Mouse (Mus musculus) layer of hippocampus, adult 18-20 months (tissue): ENCODE measurements around the gene Eef2kmt. TPM values are rescaled to one million over a fixed set of nuclear protein-coding genes. Genes with fewer than 3 reads are reported as not detected.
"Not testable (repeated sequence)": the region's sequence is repeated elsewhere in the genome, so short reads cannot be mapped to it uniquely, and the experiment has no call there.

Experiments
- DNase-seq, 2 experiments: peaks; one replicate each; pipeline ENCODE4 v3.0.0; 2022; ENCODE audit warnings: low spot score in 2 of 2
- long read RNA-seq: library from polyadenylated mRNA; stranded (forward); transcript quantifications from one replicate; pipeline ENCODE4 v2.0.0, GENCODE M21; 2021
- total RNA-seq, 2 experiments: library from RNA; stranded (reverse); gene quantifications; 2 replicates each; pipeline ENCODE4 v1.2.3; 2021

Eef2kmt gene
- 1 to 10 TPM; 5.1 to 5.9 TPM for total RNA-seq
- long read RNA-seq, partial matches to known transcripts, result 0 of 7 reads
- long read RNA-seq, other reads (novel, unspliced or antisense), result 2 of 7 reads

GRCm38 (mm10) chr16:5255779-5256496 is at the start of gene Eef2kmt:
TSS of gene Eef2kmt (minus strand) at chr16:5255983.
- DNase-seq, result peak; percentile 97 to 98

- no peak for DNase-seq
These were observed 39.5 kb upstream of the Eef2kmt start for GRCm38 (mm10) chr16:5295238-5295637.

GRCm38 (mm10) chr16:5285376-5285775 is 29.6 kb upstream of the Eef2kmt start:
- DNase-seq, result no peak

- no peak for DNase-seq
These were observed 26.9 kb upstream of the Eef2kmt start for GRCm38 (mm10) chr16:5282686-5283085.

- no peak for DNase-seq
These were observed 23.9 kb upstream of the Eef2kmt start for GRCm38 (mm10) chr16:5279571-5280222.

GRCm38 (mm10) chr16:5272371-5272770 is 16.6 kb upstream of the Eef2kmt start:
- DNase-seq, result no peak

- no peak for DNase-seq
These were observed 15.7 kb upstream of the Eef2kmt start for GRCm38 (mm10) chr16:5271411-5272035.

- DNase-seq, result no peak
These were observed 8.1 kb upstream of the Eef2kmt start for GRCm38 (mm10) chr16:5263926-5264325.

- DNase-seq, result no peak
These were observed 7.4 kb upstream of the Eef2kmt start for GRCm38 (mm10) chr16:5263156-5263555.

GRCm38 (mm10) chr16:5255081-5255740 is 572 bp downstream of the Eef2kmt start:
- DNase-seq, result no peak

GRCm38 (mm10) chr16:5254346-5255025 is 1.3 kb downstream of the Eef2kmt start:
- DNase-seq, result peak; percentile 38 to 68

GRCm38 (mm10) chr16:5252260-5252659 is 3.5 kb downstream of the Eef2kmt start:
- DNase-seq, result no peak

- no peak for DNase-seq
These were observed 4.9 kb downstream of the Eef2kmt start for GRCm38 (mm10) chr16:5250891-5251290.

- peak; percentile 32 to 54 for DNase-seq
These were observed 11.4 kb downstream of the Eef2kmt start for GRCm38 (mm10) chr16:5244411-5244810.

- DNase-seq, result no peak
These were observed 12.9 kb downstream of the Eef2kmt start for GRCm38 (mm10) chr16:5242882-5243281.

- no peak for DNase-seq
These were observed 13.4 kb downstream of the Eef2kmt start for GRCm38 (mm10) chr16:5242355-5242754.

- DNase-seq, result peak; percentile 91 to 95
These were observed 22.1 kb downstream of the Eef2kmt start, which contains the start of gene Alg1 for GRCm38 (mm10) chr16:5233418-5234313. TSS of gene Alg1 (plus strand) at chr16:5233621.

GRCm38 (mm10) chr16:5232982-5233381 is 22.8 kb downstream of the Eef2kmt start:
- DNase-seq, result no peak

GRCm38 (mm10) chr16:5228103-5228502 is 27.7 kb downstream of the Eef2kmt start:
- not testable (repeated sequence) for DNase-seq

- not testable (repeated sequence) for DNase-seq
These were observed 28.3 kb downstream of the Eef2kmt start for GRCm38 (mm10) chr16:5227501-5227900.
